Mouse (Mus musculus): ENCODE data around the gene Ceacam18. TPM values are rescaled to one million over a fixed set of nuclear protein-coding genes. Genes with fewer than 3 reads are reported as not detected.
A peak's percentile ranks its signal among the peaks of the same experiment; 100 is the strongest.

The Ceacam18 gene
- total and polyA plus RNA-seq, 3 experiments: not detected

- no peak for TF ChIP-seq ZC3H11A (IDR thresholded peaks at IDR 0.05; ENCODE audit: low read depth, low read length)
- no peak for TF ChIP-seq JUN (IDR thresholded peaks at IDR 0.05; ENCODE audit: insufficient read depth, low read depth, low read length)
- no peak for TF ChIP-seq ZNF384 (IDR thresholded peaks at IDR 0.05; ENCODE audit: low read depth, low read length)
- no peak; the same call in 1 of the 2 replicates for TF ChIP-seq NRF1 (IDR thresholded peaks at IDR 0.05; ENCODE audit: low read depth, low read length)
- TF ChIP-seq SIN3A (IDR thresholded peaks at IDR 0.05; ENCODE audit: low read length): no peak
- no peak for TF ChIP-seq POLR2AphosphoS2 (IDR thresholded peaks at IDR 0.05; ENCODE audit: low read depth, low read length)
- TF ChIP-seq MAFK (IDR thresholded peaks at IDR 0.05; ENCODE audit: insufficient replicate concordance, low read length): no peak
- TF ChIP-seq CHD1 (IDR thresholded peaks at IDR 0.05; ENCODE audit: low read depth, low read length): no peak
- no peak for TF ChIP-seq CTCF (conservative IDR thresholded peaks at IDR 0.05 in 1 of 2, IDR thresholded peaks at IDR 0.05 in 1 of 2; ENCODE audit: low read depth in 2 of 2, low read length in 2 of 2)
- TF ChIP-seq USF1 (IDR thresholded peaks at IDR 0.05; ENCODE audit: low read depth, low read length): no peak
- TF ChIP-seq TCF12 (IDR thresholded peaks at IDR 0.05; ENCODE audit: low read depth, low read length): 0 out of 2 replicates have a peak, but pooled peaks have one; percentile 40
- TF ChIP-seq HCFC1 (IDR thresholded peaks at IDR 0.05; ENCODE audit: low read depth, low read length): peak; percentile 97
- TF ChIP-seq MAZ (IDR thresholded peaks at IDR 0.05; ENCODE audit: low read depth, low read length): no peak
- no peak for TF ChIP-seq MEF2A (IDR thresholded peaks at IDR 0.05; ENCODE audit: borderline replicate concordance, low read depth, low read length)
- no peak for TF ChIP-seq EP300 (IDR thresholded peaks at IDR 0.05; ENCODE audit: low read length)
- TF ChIP-seq RCOR1 (conservative IDR thresholded peaks at IDR 0.05; ENCODE audit: low read depth, low read length): no peak
- TF ChIP-seq UBTF (IDR thresholded peaks at IDR 0.05; ENCODE audit: low read depth, low read length): no peak
- TF ChIP-seq BHLHE40 (IDR thresholded peaks at IDR 0.05; ENCODE audit: low read depth, low read length): no peak
- no peak for TF ChIP-seq JUND (conservative IDR thresholded peaks at IDR 0.05; ENCODE audit: low read depth, low read length)
- TF ChIP-seq ZKSCAN1 (IDR thresholded peaks at IDR 0.05; ENCODE audit: borderline replicate concordance, low read depth, low read length): no peak
Observed at GRCm38 (mm10) chr7:43671809-43672580, 37.5 kb downstream of the Ceacam18 start, which contains the start of gene Ctu1 (continued).

GRCm38 (mm10) chr7:43672581-43673260, 38.2 kb downstream of the Ceacam18 start:
- Histone ChIP-seq H3K36me3 (replicated peaks in 1 of 2; ENCODE audit: control insufficient read depth in 1 of 2, insufficient read depth in 1 of 2, low read length in 1 of 2) (peaks cover 24 to 39% of the 10 kb centered on the region in 2 experiments), H3K4me1 (ENCODE audit: control insufficient read depth in 1 of 2, insufficient read depth in 2 of 2) (peaks cover 21 to 41% of the 10 kb centered on the region in 2 experiments; a peak in 3 of 4 replicates), H3K4me2 (ENCODE audit: insufficient read depth, low read depth, poor library complexity, severe bottlenecking) (peak overlapping the region; percentile 92), H3K27me3 (replicated peaks) (no peaks in the 10 kb centered on the region), H3K9me3 (replicated peaks; ENCODE audit: low read length) (peaks cover 12% of the 10 kb centered on the region), H3K79me2 (replicated peaks; ENCODE audit: control insufficient read depth, extremely low read depth, insufficient read depth, poor library complexity, severe bottlenecking) (no peaks in the 10 kb centered on the region), H3K9ac (ENCODE audit: insufficient read depth, low read depth) (peak overlapping the region; percentile 81), H3K27ac (ENCODE audit: insufficient read depth, low read depth) (no peak overlapping the region), H3K4me3 (replicated peaks in 1 of 3; ENCODE audit: low read depth in 2 of 3, low read length in 2 of 3, poor library complexity in 1 of 3) (peak overlapping the region; percentile 61 to 69 (median 66))
- DNase-seq (ENCODE audit: extremely low read depth): no peak
- TF ChIP-seq HCFC1 (IDR thresholded peaks at IDR 0.05; ENCODE audit: low read depth, low read length): no peak
- no peak for TF ChIP-seq E2F4 (IDR thresholded peaks at IDR 0.05; ENCODE audit: insufficient replicate concordance, low read depth, low read length)
- 0 out of 2 replicates have a peak, but pooled peaks have one; percentile 55 for TF ChIP-seq SIN3A (IDR thresholded peaks at IDR 0.05; ENCODE audit: low read length)
- in situ Hi-C loops (cut with MboI; ENCODE audit: low pct_ligation_motif_present, low pct_unique_long_range_greater_than_20kb, low sequenced_read_pairs): no loop called here
- dilution Hi-C loops (cut with MboI; ENCODE audit: extremely low pct_ligation_motif_present, extremely low pct_unique_long_range_greater_than_20kb, low sequenced_read_pairs): no loop called here
